Mouse (Mus musculus): ENCODE measurements around the gene Adam33. TPM values are rescaled to one million over a fixed set of nuclear protein-coding genes. Genes with fewer than 3 reads are reported as not detected.
"Not testable (repeated sequence)": the region's sequence is repeated elsewhere in the genome, so short reads cannot be mapped to it uniquely, and the experiment has no call there.

The Adam33 gene
- polyA plus RNA-seq (2015; fragmentation: Nextera tagmentation; extraction: Ambion mirVana): 0.45 and 0.71 TPM in 2 replicates

DNA sequence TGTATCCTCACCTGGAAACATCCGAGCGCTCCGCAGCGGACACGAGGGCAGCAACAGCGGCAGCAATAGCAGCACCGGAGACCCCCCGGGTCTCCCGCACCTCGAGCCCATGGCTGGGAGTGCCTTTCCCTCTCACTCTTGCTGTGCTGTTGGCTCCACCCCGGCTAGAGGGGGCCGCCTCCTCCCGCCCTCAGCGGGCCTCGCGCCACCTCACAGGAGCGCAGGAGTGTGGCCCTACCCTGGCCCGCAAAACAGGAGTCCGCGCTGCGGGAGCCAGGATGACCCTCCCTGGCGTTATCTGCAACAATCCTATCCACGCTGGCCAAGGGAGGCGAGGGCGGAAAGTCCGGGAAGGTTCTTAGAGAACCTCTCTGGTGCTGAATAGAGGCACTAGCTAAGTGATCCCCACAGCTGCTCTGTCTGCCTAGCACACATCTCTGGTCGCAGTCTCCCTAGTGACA, at the start of gene Adam33:
Gene Adam33, minus strand, starts transcription at position 411 of the 461 bp plus-strand sequence.
- 0 out of 2 replicates have a peak within 1 kb of the TSS, but pooled peaks have one; percentile 3 for H3K4me3 ChIP-seq (replicated peaks)
- peaks cover 5% of the 10 kb centered on the region for H3K4me1 ChIP-seq (replicated peaks)
- ATAC-seq (ENCODE audit: low read depth) (no peak), DNase-seq (no peak)
- H3K27me3 ChIP-seq: peaks cover 90% of the 10 kb centered on the region
- H3K9me3 ChIP-seq (replicated peaks): no peaks in the 10 kb centered on the region
- H3K27ac ChIP-seq: no peak within 1 kb of the TSS
- H3K4me2 ChIP-seq: peak within 1 kb of the TSS; percentile 28; the same call in 1 of the 2 replicates
- WGBS (ENCODE audit: insufficient replicate concordance): 3% methylated on average over 20 of the region's 27 CpGs
- no peaks in the 10 kb centered on the region for H3K36me3 ChIP-seq
- no peak within 1 kb of the TSS for H3K9ac ChIP-seq

DNA sequence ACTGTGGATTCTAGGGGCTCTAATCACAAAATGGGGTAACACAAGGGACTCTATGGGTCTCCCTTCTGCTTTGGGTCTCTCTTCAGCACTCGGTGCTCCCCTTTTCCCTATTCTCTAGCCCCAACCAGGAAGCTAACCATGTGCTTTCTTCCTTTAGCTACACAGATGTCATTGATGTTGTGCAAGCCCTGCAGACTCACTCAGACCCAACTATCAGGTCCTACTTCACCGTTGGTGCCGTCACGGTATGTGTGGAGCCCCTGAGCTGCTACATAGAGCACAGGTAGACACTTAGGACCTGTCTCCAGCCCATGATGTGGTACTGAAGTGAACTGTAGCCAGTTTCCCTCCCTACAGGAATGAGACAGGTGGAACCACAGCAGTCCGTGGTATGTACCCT, 42.4 kb upstream of the Adam33 start:
- H3K27ac ChIP-seq: no peak overlapping the region
- no peak overlapping the region for H3K9ac ChIP-seq
- no peaks in the 10 kb centered on the region for H3K36me3 ChIP-seq
- peaks cover 22% of the 10 kb centered on the region for H3K27me3 ChIP-seq
- no peaks in the 10 kb centered on the region for H3K4me1 ChIP-seq (replicated peaks)
- DNase-seq (no peak), ATAC-seq (ENCODE audit: low read depth) (no peak)
- H3K4me3 ChIP-seq (replicated peaks): no peak overlapping the region
- no peaks in the 10 kb centered on the region for H3K9me3 ChIP-seq (replicated peaks)
- WGBS (ENCODE audit: insufficient replicate concordance): 68% methylated on average over 5 of the region's 5 CpGs
- H3K4me2 ChIP-seq: no peak overlapping the region

DNA sequence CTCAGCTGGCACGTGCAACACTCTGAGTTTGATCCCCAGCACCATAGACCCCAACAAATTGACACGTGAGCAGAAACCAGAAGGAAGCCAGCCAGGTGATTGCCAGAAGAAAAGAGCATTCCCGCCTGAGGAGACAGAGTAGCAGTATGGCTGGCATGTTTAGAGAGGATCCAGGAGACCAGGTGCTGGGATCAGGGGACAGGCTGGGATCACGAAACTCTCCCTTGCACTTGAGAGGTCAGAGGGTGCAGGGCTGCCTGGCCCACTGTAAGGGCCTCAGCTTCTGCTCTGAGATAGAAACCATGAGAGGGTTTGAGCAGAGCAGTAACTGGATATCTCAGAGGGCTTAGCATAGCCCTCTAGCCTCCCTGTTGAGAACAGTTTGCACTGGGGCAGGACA, 41.4 kb upstream of the Adam33 start:
- not testable (repeated sequence) for DNase-seq; H3K36me3 ChIP-seq; H3K4me2 ChIP-seq; H3K9ac ChIP-seq; H3K4me1 ChIP-seq (replicated peaks); ATAC-seq (ENCODE audit: low read depth); H3K4me3 ChIP-seq (replicated peaks); H3K9me3 ChIP-seq (replicated peaks); H3K27ac ChIP-seq
- H3K27me3 ChIP-seq: peaks cover 22% of the 10 kb centered on the region
- 57% methylated on average over 4 of the region's 4 CpGs for WGBS (ENCODE audit: insufficient replicate concordance)

DNA sequence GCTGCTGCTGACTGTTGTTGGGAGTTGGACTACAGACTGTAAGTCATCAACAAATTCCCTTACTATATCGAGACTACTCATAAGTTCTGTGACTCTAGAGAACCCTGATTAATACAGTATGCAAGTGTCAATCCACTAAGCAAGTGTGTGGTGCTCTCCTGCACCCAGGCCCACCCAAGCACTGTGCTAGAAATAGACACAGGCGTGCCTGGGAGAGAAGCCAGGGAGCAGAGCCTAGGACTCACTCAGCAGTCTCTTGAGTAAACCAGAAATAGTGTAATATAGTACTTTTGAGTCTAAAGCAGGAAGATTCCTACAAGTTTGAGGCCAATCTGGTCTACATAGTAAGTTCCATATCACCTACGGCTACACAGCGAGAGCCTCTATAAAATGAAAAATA, 40.4 kb upstream of the Adam33 start:
- no peak for ATAC-seq (ENCODE audit: low read depth)
- 75% methylated on average over 4 of the region's 4 CpGs for WGBS (ENCODE audit: insufficient replicate concordance)

DNA sequence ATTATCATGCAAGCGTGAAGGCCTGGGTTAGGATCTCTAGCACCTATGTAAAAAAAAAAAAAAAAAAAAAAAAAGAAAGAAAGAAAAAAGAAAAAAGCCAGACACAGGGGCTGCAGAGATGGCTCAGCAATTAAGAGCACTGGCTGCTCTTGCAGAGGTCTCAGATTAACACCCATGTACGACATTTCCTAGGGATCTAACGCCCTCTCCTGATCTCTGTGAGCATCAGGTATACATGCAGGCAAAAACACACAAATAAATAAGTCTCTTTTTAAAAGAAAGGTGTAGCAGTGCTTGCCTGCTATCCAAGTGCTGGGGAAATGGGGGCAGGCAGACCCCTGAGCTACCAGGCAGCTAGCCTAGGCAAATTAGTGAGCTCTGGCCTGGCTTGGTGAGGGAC, 37.9 kb upstream of the Adam33 start:
- WGBS (ENCODE audit: insufficient replicate concordance): 32% methylated on average over 3 of the region's 3 CpGs
- no peaks in the 10 kb centered on the region for H3K9me3 ChIP-seq (replicated peaks)
- peaks cover 14% of the 10 kb centered on the region for H3K4me1 ChIP-seq (replicated peaks)
- DNase-seq (no peak), ATAC-seq (ENCODE audit: low read depth) (no peak)
- H3K27ac ChIP-seq: no peak overlapping the region
- H3K4me2 ChIP-seq: no peak overlapping the region
- peaks cover 14% of the 10 kb centered on the region for H3K27me3 ChIP-seq
- no peak overlapping the region for H3K9ac ChIP-seq
- H3K36me3 ChIP-seq: no peaks in the 10 kb centered on the region
- H3K4me3 ChIP-seq (replicated peaks): no peak overlapping the region

More for the DNA sequence above, 40.4 kb upstream of the Adam33 start:
- no peak overlapping the region for H3K9ac ChIP-seq
- no peaks in the 10 kb centered on the region for H3K36me3 ChIP-seq
- DNase-seq: no peak
- no peaks in the 10 kb centered on the region for H3K9me3 ChIP-seq (replicated peaks)
- H3K4me1 ChIP-seq (replicated peaks): no peaks in the 10 kb centered on the region
- H3K27me3 ChIP-seq: peaks cover 22% of the 10 kb centered on the region
- no peak overlapping the region for H3K4me3 ChIP-seq (replicated peaks)
- no peak overlapping the region for H3K4me2 ChIP-seq
- H3K27ac ChIP-seq: no peak overlapping the region

DNA sequence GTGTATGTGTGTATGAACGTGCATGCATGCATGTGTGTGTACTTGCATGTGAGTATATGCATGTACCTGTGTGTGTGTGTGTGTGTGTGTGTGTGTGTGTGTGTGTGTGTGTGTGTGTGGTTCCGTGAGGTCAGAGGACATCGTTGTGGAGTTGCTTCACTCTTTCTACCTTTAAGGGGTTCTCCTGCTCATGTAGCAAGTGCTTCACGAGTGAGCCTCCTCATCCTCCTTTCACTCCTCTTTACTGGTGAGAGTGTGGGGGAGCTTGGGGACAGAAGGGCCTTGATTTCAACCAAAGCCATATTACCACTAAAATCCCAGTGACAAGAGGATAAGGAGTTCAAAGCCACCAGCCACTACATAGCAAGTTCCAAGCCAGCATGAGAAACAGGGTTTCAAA, 33.5 kb upstream of the Adam33 start:
- peaks cover 36% of the 10 kb centered on the region for H3K4me1 ChIP-seq (replicated peaks)
- H3K4me3 ChIP-seq (replicated peaks): no peak overlapping the region
- H3K36me3 ChIP-seq: no peaks in the 10 kb centered on the region
- 76% methylated on average over 4 of the region's 4 CpGs for WGBS (ENCODE audit: insufficient replicate concordance)
- no peaks in the 10 kb centered on the region for H3K27me3 ChIP-seq
- H3K9me3 ChIP-seq (replicated peaks): no peaks in the 10 kb centered on the region
- no peak for ATAC-seq (ENCODE audit: low read depth)
- peak overlapping the region; percentile 46; the same call in 1 of the 2 replicates for H3K4me2 ChIP-seq
- no peak for DNase-seq
- H3K9ac ChIP-seq: peak overlapping the region; percentile 61; the same call in 1 of the 2 replicates
- H3K27ac ChIP-seq: peak overlapping the region; percentile 95

DNA sequence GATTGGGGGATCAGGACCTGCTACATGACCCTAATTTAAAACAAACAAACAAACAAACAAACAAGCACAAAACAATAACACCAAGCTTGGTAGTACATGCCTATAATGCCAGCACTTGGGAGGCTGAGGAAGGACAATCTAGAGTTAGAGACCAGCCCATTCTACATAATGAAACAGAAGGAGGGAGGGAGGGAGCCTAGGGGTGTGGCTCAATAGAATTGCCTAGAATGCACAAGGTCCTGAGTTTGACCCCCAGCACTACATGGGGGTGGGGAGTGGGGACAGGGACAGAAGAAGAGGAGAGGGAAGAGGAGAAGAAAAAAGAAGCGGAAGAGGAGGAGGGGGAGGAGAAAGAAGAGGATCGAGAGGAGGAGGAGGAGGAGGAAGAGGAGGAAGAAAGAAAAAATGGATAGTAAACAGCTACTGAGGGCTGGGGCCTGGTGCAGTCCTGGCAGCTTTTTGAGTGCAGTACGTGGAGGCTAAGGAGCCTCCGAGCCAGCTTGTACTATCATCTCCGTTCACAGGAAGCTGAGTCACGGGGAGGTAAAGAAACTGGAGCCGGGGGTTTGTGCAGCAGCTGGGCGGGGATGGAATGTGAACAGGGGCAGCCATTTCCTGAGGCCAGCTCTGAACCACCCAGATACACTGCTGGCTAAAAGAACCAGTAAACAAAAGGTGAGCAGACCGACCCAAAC, 32.6 kb upstream of the Adam33 start:
- ATAC-seq (ENCODE audit: low read depth) (peak; percentile 96), DNase-seq (peak; percentile 73)
- H3K4me2 ChIP-seq: peak overlapping the region; percentile 46
- H3K9me3 ChIP-seq (replicated peaks): no peaks in the 10 kb centered on the region
- no peaks in the 10 kb centered on the region for H3K27me3 ChIP-seq
- H3K4me3 ChIP-seq (replicated peaks): peak overlapping the region; percentile 13; the same call in 1 of the 2 replicates
- H3K36me3 ChIP-seq: no peaks in the 10 kb centered on the region
- H3K27ac ChIP-seq: peak overlapping the region; percentile 95
- 7% methylated on average over 9 of the region's 9 CpGs for WGBS (ENCODE audit: insufficient replicate concordance)
- H3K9ac ChIP-seq: peak overlapping the region; percentile 61
- H3K4me1 ChIP-seq (replicated peaks): peaks cover 36% of the 10 kb centered on the region

DNA sequence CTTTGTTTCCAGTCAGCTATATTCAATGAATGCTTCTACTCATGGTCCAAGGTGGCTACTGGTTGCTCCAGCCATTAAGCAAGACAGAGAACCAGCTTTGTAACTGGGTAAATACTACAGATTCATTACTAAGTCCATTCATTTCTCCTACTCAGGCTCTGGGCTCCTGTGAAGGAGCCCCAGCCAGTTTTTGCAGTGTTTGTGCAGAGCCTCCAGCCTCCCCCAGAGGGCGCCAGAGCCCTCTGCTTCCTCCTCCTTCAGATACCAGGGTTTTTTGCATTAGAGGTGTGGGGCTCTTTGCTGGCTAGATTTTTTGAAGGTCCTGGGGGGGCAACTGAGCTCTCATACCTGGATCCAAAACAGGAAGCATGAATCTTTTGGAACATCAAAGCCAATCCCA, 31.2 kb upstream of the Adam33 start:
- H3K4me2 ChIP-seq: no peak overlapping the region
- no peak overlapping the region for H3K27ac ChIP-seq
- 0 out of 2 replicates have a peak, but pooled peaks have one; percentile 14 for ATAC-seq (ENCODE audit: low read depth)
- no peak overlapping the region for H3K4me3 ChIP-seq (replicated peaks)
- WGBS (ENCODE audit: insufficient replicate concordance): 0% methylated on average over 1 of the region's 1 CpGs
- no peak overlapping the region for H3K9ac ChIP-seq
- H3K9me3 ChIP-seq (replicated peaks): no peaks in the 10 kb centered on the region
- H3K27me3 ChIP-seq: no peaks in the 10 kb centered on the region
- H3K4me1 ChIP-seq (replicated peaks): peaks cover 36% of the 10 kb centered on the region
- DNase-seq: peak; percentile 66
- no peaks in the 10 kb centered on the region for H3K36me3 ChIP-seq

DNA sequence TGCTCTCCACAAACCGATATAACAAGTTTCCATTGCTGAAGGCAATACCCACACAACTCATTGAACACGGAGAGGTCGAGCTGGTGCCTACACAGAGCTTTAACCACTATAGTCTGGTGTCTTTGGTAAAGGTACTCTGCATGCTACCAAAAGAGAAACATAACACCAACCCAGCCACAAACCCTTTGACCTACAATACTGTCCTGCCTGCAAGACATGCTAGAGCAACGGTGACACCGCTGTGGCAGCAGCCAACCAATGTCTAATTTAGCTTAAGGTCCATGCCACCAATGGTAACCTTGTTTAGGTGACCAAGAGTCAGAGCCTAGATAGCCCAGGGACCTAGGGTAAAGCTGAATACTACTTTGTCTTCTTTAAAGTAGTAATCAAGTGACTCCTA, 30.0 kb upstream of the Adam33 start:
- 78% methylated on average over 5 of the region's 5 CpGs for WGBS (ENCODE audit: insufficient replicate concordance)
- H3K36me3 ChIP-seq: no peaks in the 10 kb centered on the region
- no peak overlapping the region for H3K4me3 ChIP-seq (replicated peaks)
- DNase-seq (no peak), ATAC-seq (ENCODE audit: low read depth) (no peak)
- H3K4me2 ChIP-seq: no peak overlapping the region
- no peaks in the 10 kb centered on the region for H3K27me3 ChIP-seq
- H3K9ac ChIP-seq: no peak overlapping the region
- H3K27ac ChIP-seq: no peak overlapping the region
- no peaks in the 10 kb centered on the region for H3K9me3 ChIP-seq (replicated peaks)
- peaks cover 39% of the 10 kb centered on the region for H3K4me1 ChIP-seq (replicated peaks)

DNA sequence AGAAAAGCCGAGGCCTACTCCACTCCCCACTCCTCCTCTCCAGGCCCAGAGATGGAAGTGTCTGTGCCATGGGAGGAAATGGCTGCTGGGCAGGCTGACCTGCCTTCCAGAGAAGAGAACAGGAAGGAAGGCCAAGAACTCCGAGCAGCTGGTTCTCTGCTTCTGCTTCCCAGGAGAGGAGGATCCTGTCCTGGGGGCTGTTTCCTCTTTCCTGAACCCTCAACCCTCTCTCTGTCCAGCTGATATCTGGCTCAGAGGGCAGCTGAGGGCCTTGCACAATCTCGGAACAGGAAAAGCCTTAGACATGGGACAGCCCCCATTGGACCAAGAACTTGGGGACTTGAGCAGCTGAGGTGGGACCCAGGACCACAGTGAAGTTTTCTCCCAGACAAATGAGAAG, 27.2 kb upstream of the Adam33 start:
- 0 out of 2 replicates have a peak overlapping the region, but pooled peaks have one; percentile 6 for H3K27ac ChIP-seq
- no peaks in the 10 kb centered on the region for H3K9me3 ChIP-seq (replicated peaks)
- WGBS (ENCODE audit: insufficient replicate concordance): 50% methylated on average over 3 of the region's 3 CpGs
- H3K9ac ChIP-seq: no peak overlapping the region
- H3K27me3 ChIP-seq: peaks cover 5% of the 10 kb centered on the region; the same call in 1 of the 2 replicates
- H3K4me2 ChIP-seq: no peak overlapping the region
- no peaks in the 10 kb centered on the region for H3K36me3 ChIP-seq
- H3K4me3 ChIP-seq (replicated peaks): no peak overlapping the region
- peaks cover 19% of the 10 kb centered on the region for H3K4me1 ChIP-seq (replicated peaks)
- no peak for DNase-seq
- no peak for ATAC-seq (ENCODE audit: low read depth)

DNA sequence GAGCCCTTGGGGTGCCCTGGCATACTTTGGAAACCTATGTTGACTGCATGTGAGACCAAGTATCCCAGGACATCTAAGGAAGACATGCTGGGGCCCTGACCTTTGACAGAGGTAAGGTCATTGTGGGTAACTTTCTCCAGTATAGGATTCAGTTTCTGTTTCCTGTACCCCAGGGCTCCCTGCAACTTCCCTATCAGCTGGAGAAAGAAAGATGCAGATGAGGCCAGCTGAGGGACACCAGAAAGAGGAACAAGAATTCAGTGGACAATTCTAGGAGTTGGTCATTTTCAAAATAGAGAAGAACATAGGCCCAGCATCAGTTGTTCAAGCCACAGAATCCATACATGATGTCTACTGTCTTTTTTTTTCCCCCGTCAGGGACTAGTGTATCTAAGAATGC, 26.0 kb upstream of the Adam33 start:
- ATAC-seq (ENCODE audit: low read depth) (no peak), DNase-seq (no peak)
- Histone ChIP-seq H3K27me3 (peaks cover 10% of the 10 kb centered on the region; the same call in 1 of the 2 replicates), H3K36me3 (no peaks in the 10 kb centered on the region), H3K4me2 (no peak overlapping the region), H3K4me1 (replicated peaks) (peaks cover 9% of the 10 kb centered on the region; the same call in 1 of the 2 replicates), H3K9ac (no peak overlapping the region), H3K4me3 (replicated peaks) (no peak overlapping the region), H3K27ac (no peak overlapping the region), H3K9me3 (replicated peaks) (no peaks in the 10 kb centered on the region)
- WGBS (ENCODE audit: insufficient replicate concordance): 36% methylated on average over 1 of the region's 1 CpGs

DNA sequence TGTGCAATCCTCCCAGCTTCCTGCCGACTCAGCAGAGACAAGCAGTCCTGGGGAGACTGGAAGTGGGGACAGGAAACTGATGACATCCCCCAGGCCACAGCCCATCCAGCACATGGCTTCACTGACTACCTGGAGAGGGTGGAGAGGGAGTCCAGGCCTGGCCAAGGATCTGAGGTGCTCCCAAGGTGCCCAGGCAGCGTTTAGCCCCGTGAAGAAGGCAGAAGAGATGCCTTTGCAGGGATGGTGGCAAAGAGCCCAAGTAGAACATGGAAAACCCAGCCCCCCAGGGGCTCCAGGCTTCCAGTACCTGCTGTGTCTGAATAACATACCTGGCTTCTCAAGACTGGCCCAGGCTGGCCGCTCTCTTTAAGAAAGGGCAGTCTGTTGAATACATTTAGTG, 25.0 kb upstream of the Adam33 start:
- Histone ChIP-seq H3K9me3 (replicated peaks) (no peaks in the 10 kb centered on the region), H3K27me3 (peaks cover 10% of the 10 kb centered on the region; the same call in 1 of the 2 replicates), H3K9ac (no peak overlapping the region), H3K4me3 (replicated peaks) (no peak overlapping the region), H3K4me2 (no peak overlapping the region), H3K27ac (no peak overlapping the region), H3K36me3 (no peaks in the 10 kb centered on the region), H3K4me1 (replicated peaks) (peaks cover 3% of the 10 kb centered on the region; the same call in 1 of the 2 replicates)
- ATAC-seq (ENCODE audit: low read depth) (no peak), DNase-seq (no peak)
- whole genome bisulfite sequencing (ENCODE audit: insufficient replicate concordance): 60% methylated on average over 4 of the region's 4 CpGs

Data from liver, embryonic 13.5 days (tissue).